Mouse (Mus musculus): ENCODE measurements around the gene Llgl2.
"Not testable (repeated sequence)": the region's sequence is repeated elsewhere in the genome, so short reads cannot be mapped to it uniquely, and the experiment has no call there.

DNA sequence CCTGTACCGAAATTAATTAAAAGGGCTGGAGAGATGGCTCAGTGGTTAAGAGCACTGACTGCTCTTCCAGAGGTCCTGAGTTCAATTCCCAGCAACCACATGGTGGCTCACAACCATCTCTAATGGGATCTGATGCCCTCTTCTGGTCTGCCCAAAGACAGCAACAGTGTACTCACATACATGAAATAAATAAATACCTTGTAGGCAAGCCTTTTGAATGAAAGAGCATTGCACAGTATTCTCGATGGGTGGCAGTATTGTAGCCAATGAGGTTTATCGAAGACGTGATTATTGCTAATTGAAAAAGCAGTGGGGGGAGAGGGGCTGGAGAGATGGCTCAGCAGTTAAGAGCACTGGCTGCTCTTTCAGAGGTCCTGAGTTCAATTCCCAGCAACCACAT lies 33.3 kb downstream of the Llgl2 start:
- not testable (repeated sequence) for TF ChIP-seq CTCF, EP300 (IDR thresholded peaks at IDR 0.05; ENCODE audit: low read depth)
